Mouse (Mus musculus): ENCODE data around the gene Eipr1.

- TF ChIP-seq POLR2A (IDR thresholded peaks at IDR 0.05; ENCODE audit: insufficient read depth, low read depth, low read length) (no peak), EP300 (IDR thresholded peaks at IDR 0.05; ENCODE audit: insufficient read depth, low read depth, low read length) (no peak), CTCF (IDR thresholded peaks at IDR 0.05) (no peak)
Observed at GRCm38 (mm10) chr12:28848726-28849612, 97.4 kb downstream of the Eipr1 start.

All from heart, adult 2 months (tissue).